Mouse (Mus musculus) layer of hippocampus, adult 18-20 months (tissue): ENCODE data around the gene Masp2. TPM values are rescaled to one million over a fixed set of nuclear protein-coding genes. Genes with fewer than 3 reads are reported as not detected.
A peak's percentile ranks its signal among the peaks of the same experiment; 100 is the strongest.

ENCODE experiments used
- DNase-seq, 2 experiments: peaks; one replicate each; pipeline ENCODE4 v3.0.0; 2022; ENCODE audit warnings: low spot score in 2 of 2
- total RNA-seq, 2 experiments: library from RNA; stranded (reverse); gene quantifications; 2 replicates each; pipeline ENCODE4 v1.2.3; 2021

The Masp2 gene
- total RNA-seq, 2 experiments from 2014 or later: 3.4 to 3.9 TPM

GRCm38 (mm10) chr4:148600316-148600715, 2.0 kb upstream of the Masp2 start:
- DNase-seq: no peak

GRCm38 (mm10) chr4:148601871-148602270, 483 bp upstream of the Masp2 start:
- DNase-seq: no peak

- DNase-seq: no peak
These were observed 1.2 kb downstream of the Masp2 start for GRCm38 (mm10) chr4:148603376-148604139.

DNA sequence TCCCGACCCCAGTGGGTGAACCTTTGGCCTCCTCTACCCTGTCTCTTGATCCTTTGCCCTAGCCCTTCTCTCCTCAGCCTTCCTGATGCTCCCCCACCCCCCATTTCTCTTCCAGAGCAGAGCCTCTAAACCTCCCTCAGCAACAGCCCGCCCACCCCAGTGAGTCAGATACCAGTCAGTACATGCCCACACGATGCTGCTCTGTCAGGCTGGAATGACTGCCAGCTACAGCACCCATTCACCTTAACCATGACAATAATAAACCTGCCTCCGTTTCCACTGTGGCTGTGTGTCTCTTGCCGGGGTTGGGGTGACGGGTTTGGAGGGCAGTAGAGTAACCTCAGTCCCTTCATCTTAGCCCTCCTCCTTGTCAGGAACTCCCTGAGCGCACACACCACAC, 1.8 kb downstream of the Masp2 start:
- peak; percentile 78 to 80 for DNase-seq

DNA sequence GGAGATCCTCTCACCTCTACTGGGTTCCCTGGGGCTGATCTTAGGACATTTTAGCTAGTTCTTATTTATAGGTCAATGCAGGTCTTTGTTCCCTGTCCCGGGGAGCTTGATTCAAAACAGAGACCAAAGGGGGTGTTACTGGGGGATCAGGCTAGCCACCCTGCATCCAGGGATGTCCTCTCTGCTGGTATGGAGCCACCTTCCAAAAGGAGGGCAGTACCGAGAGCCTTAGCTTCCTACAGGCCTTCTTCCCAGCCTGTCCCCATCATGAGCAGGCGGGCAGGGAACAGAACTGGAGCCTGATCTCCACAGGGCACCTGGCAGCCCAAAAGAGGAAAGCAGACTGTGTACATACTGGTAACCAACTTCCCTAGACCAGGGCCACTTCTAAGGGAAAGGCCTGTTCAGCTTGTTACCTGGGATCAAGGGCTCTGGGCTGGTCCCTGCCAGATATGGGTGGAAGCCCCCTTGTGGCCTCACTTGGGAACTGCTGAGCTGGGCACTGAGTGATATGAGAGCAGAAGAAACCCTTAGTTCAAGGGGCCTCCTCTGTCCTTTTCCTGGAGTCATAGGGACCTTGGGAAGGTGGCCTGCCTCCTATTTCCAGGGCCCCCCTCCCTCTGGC, 2.3 kb downstream of the Masp2 start:
- peak in 1 of 2 experiments; percentile 68 for DNase-seq

- DNase-seq: peak; percentile 73 to 80
These were observed 5.4 kb downstream of the Masp2 start for GRCm38 (mm10) chr4:148607758-148608157.

- DNase-seq: no peak
These were observed 7.5 kb downstream of the Masp2 start for GRCm38 (mm10) chr4:148609805-148610204.

GRCm38 (mm10) chr4:148610631-148611364, 8.4 kb downstream of the Masp2 start:
- DNase-seq: no peak

DNA sequence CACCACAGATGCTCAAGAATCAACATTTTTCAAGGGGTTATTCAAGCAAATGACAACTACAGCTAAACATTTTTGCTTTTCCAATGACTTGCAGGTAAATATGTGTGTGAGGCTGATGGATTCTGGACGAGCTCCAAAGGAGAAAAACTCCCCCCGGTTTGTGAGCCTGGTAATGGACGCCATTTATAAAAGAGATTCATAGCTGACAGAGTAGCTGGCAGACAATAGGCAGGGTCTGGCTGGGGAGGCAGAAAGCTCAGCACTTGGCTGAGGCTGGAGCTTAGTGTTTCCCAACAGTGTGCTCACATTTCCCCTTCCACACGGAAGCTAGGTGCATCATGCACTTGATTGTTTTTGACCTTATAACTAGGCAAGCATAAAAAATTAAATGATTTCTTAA, 10.2 kb downstream of the Masp2 start:
- no peak for DNase-seq

GRCm38 (mm10) chr4:148613738-148614137, 11.4 kb downstream of the Masp2 start:
- DNase-seq: no peak

DNA sequence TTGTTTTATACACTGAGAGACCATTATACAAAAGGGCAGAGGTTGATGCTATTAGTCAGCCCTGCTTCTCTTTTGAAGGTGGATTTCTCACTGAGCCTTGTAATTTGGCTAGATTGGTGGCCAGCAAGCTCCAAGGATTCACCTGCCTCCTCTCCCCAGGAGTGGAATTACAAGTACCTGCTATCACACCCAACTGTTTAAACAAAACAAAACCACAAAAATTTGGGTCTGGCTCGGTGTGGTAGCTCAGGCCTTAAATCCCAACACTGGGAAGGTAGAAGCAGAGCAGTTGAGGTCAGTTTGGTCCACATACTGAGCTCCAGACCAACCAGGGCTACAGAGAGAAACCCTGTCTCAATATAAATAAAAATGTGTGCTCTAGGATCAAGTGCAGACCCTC, 17.5 kb downstream of the Masp2 start:
- DNase-seq: no peak

GRCm38 (mm10) chr4:148620718-148621117, 18.4 kb downstream of the Masp2 start:
- DNase-seq: no peak

GRCm38 (mm10) chr4:148622485-148622884, 20.1 kb downstream of the Masp2 start:
- DNase-seq: no peak

DNA sequence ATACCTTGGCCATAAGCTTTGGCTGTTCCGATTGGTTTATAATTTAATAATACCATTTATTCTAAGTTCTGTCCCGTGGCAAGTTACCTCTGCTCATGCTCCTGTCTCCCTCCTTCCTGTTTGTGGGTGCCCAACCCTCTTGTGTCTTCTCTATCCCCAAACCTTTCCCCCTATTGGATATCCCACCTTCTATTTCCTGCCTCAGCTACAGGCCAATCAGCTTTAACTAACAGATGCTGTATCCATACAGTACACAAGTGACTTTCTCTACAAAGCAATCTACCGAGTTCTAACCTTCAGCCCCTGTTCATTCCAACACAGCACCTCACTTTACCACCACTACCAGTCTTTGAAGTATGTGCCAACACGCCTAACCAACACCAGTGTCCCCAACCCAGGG, 21.3 kb downstream of the Masp2 start:
- DNase-seq: no peak

DNA sequence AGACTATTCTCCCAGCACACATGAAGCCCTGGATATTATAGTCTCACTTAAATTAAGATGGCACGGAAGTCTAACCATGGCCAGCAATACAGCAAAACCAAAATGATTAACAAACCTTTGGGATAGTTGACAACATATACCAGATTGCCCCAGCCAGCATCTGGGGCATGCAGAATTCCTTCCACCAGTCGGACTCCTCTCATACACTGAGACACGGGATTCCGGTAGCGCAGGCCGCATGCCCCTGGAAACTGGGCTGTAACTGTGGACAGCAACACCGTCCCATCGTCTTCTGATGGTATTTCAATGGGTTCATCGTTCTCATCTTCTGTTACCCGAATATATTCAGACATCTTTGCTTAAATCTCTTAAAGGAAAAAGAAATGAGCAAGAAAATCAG, 22.7 kb downstream of the Masp2 start:
- no peak for DNase-seq

DNA sequence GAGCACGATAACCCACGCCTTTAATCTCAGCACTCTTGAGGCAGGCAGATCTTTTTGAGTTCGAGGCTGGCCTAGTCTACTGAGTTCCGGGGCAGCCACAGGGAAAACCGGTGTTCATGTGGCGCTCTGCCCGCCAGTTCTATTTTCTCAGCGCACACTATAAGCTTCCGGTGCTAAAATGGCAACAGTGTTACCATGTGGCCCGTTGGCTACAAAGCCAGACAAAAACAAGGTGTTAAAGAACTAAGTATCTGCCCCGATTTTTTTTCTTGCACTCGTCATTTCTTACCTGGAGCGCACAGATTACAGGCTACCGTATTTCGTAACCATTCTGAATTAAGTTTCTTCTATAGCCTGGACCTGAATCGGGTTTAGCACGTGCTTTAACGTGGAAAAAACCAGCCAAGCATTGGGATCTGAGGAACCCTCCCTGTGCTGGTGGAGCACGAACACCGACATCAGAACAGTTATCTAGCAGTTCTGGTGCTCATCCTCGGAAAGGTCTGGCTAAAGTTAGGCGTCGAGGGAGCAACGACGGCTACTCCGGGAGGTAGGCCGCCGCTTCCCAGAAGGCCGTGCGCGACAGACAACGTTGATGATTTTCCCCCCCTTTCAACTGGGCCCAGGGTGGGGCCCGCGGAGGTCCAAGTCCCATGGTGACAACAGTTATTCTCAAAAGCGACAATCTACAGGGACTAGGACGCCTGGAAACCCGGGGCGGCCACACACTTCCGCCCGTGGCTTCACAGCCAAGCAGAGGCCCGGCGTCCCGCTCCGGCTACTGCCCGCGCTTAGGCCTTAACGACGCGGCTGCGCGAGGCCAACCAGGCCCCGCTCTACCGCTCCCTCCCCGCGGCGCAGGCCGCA, 23.6 kb downstream of the Masp2 start:
- DNase-seq: peak in 1 of 2 experiments; percentile 59

DNA sequence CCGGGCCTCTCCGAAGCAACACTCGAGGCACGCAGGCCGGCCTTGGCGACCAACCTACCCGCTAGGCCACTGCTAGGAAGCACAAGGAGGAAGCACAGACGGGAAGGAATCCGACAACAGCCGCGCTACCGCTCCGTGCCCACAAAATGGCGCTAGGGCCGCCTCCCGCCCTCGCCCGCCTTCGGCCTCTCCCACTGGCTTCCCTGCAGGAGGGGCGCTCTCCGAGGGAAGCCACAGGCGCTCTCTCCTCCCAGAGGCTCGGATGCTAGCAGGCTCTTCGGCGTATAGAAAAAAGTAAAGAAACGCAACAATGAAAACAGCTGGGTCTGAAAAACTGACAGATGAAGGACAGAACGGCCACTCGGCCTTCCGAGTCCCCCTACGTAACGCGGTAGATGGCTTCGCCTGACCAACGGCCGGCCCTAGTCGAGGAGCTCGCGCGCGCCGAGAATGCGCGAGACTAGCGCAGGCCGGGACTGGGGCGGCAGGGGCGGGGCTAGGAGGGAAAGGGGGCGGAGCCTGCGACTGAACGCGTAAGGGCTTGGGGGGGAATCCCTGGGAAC, 24.4 kb downstream of the Masp2 start, which contains the start of gene Tardbp:
Gene Tardbp, minus strand, starts transcription at position 397 of the 563 bp plus-strand sequence.
- peak; percentile 90 to 96 for DNase-seq

DNA sequence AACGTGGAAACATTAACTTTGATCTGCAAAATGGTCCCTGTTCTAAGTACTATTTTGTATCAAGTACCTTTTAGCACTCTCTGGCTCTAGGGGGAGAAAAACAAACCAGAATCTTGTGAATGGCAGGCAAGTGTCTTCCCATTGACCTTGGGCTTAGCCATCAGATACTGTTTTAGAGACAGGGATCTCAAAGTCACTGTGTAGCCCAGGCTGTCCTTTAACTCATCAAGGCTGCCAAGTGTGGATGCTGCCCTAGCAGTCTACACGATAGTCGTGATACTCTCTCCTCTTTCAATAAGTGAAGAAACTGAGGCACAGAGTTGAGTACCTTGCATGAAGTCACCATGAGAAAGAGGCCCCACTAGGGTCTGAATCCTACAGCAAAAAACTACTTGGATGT, 24.9 kb downstream of the Masp2 start:
- DNase-seq: no peak

GRCm38 (mm10) chr4:148632013-148632692, 29.8 kb downstream of the Masp2 start:
- DNase-seq: no peak

GRCm38 (mm10) chr4:148633395-148634061, 31.2 kb downstream of the Masp2 start:
- DNase-seq: no peak
